In genomic region chr16:57251589-57252421, GRCm38 (mm10) we compare ENCODE assay signal across 11 mouse cellular contexts. TPM values are rescaled to one million over a fixed set of nuclear protein-coding genes. Genes with fewer than 3 reads are reported as not detected.
A peak's percentile ranks its signal among the peaks of the same experiment; 100 is the strongest.
DNase-seq lines count a peak whose midpoint lies in the region; ATAC-seq and TF ChIP-seq lines count a peak whose summit lies in the region.
"Had no signal": no experiment of that assay in that cellular context is flagged by ENCODE, and none has a peak within 500 bp of the region (broad histone marks: within the 10 kb centered on the region; RNA-seq: fewer than 3 reads in every experiment).

No protein-coding gene starts in this region.

- no peak overlapping the region for H3K4me3 ChIP-seq in heart, adult 2 months
- no peak overlapping the region for H3K4me3 ChIP-seq in heart, embryonic 15.5 days
- no peak overlapping the region for H3K4me3 ChIP-seq in limb, embryonic 15.5 days

- H3K79me2 ChIP-seq in heart, adult 2 months (replicated peaks; ENCODE audit: control insufficient read depth, insufficient read depth, low read length), result no peaks in the 10 kb centered on the region

- no peak for TF ChIP-seq CTCF in heart, adult 2 months (IDR thresholded peaks at IDR 0.05)

- peaks cover 1% of the 10 kb centered on the region for H3K4me1 ChIP-seq in heart, adult 2 months (ENCODE audit: control insufficient read depth, insufficient read depth, low read length)
- peaks cover 4% of the 10 kb centered on the region; the same call in 1 of the 2 replicates for H3K4me1 ChIP-seq in heart, embryonic 15.5 days (replicated peaks)
- no peaks in the 10 kb centered on the region for H3K4me1 ChIP-seq in limb, embryonic 15.5 days

- no peaks in the 10 kb centered on the region for H3K9me3 ChIP-seq in heart, embryonic 15.5 days (replicated peaks)
- H3K9me3 ChIP-seq in limb, embryonic 15.5 days, result no peaks in the 10 kb centered on the region

- WGBS in heart, adult 2 months, result 29% methylated on average over 7 of the region's 7 CpGs
- WGBS in heart, embryonic 15.5 days, result 36% methylated on average over 7 of the region's 7 CpGs
- 35% methylated on average over 7 of the region's 7 CpGs for WGBS in limb, embryonic 15.5 days

- no peak overlapping the region for H3K4me2 ChIP-seq in heart, embryonic 15.5 days
- H3K4me2 ChIP-seq in limb, embryonic 15.5 days, result no peak overlapping the region
- H3K4me2 ChIP-seq: liver, embryonic 11.5 days had no signal

- H3K36me3 ChIP-seq in heart, adult 2 months (ENCODE audit: control insufficient read depth, insufficient read depth, low read length), result no peaks in the 10 kb centered on the region
- no peaks in the 10 kb centered on the region for H3K36me3 ChIP-seq in heart, embryonic 15.5 days
- H3K36me3 ChIP-seq in limb, embryonic 15.5 days, result no peaks in the 10 kb centered on the region
- H3K36me3 ChIP-seq: G1E had no signal

- H3K27me3 ChIP-seq in heart, adult 2 months (ENCODE audit: control insufficient read depth, insufficient read depth, low read length), result no peaks in the 10 kb centered on the region
- no peaks in the 10 kb centered on the region for H3K27me3 ChIP-seq in heart, embryonic 15.5 days
- H3K27me3 ChIP-seq in limb, embryonic 15.5 days, result no peaks in the 10 kb centered on the region

- H3K9ac ChIP-seq in heart, adult 2 months (ENCODE audit: low read depth, low read length), result no peak overlapping the region
- H3K9ac ChIP-seq in heart, embryonic 15.5 days, result no peak overlapping the region
- no peak overlapping the region for H3K9ac ChIP-seq in limb, embryonic 15.5 days

- TF ChIP-seq POLR2A in heart, adult 2 months (IDR thresholded peaks at IDR 0.05; ENCODE audit: insufficient read depth, low read depth, low read length), result no peak

- DNase-seq in heart, adult 2 months, result peak in 1 of 2 experiments; percentile 20
- DNase-seq in heart, postnatal 4 days, result no peak
- DNase-seq in Muller cell, postnatal 12 days (ENCODE audit: inconsistent ontology term), result peak; percentile 85
- no peak for DNase-seq in right cerebral cortex, adult 2 months (ENCODE audit: low spot score in 2 of 2)
- no peak for DNase-seq in frontal cortex, adult 2 months (ENCODE audit: extremely low spot score in 1 of 2, low spot score in 1 of 2)
- no peak for DNase-seq in B cell, adult 2 months

- intact Hi-C loops in heart, adult 2 months (cut with DNase I), result no loop called here

- no peak for ATAC-seq in heart, embryonic 15.5 days (replicated peaks; ENCODE audit: insufficient number of reproducible peaks, insufficient read depth, low FRiP score, low read depth)
- no peak; the same call in 1 of the 2 replicates for ATAC-seq in limb, embryonic 15.5 days (ENCODE audit: insufficient number of reproducible peaks, low FRiP score, low TSS enrichment, low read depth)

- peak overlapping the region; percentile 37 for H3K27ac ChIP-seq in heart, adult 2 months
- peak overlapping the region; percentile 30; the same call in 1 of the 2 replicates for H3K27ac ChIP-seq in heart, embryonic 15.5 days
- H3K27ac ChIP-seq in limb, embryonic 15.5 days, result peak overlapping the region; percentile 65

- TF ChIP-seq EP300 in heart, adult 2 months (IDR thresholded peaks at IDR 0.05; ENCODE audit: insufficient read depth, low read depth, low read length), result no peak

RNA-seq across cellular contexts. Expression of gene Tbc1d23, which starts 20.5 kb away (rescaled TPM):
- 10 to 100 TPM; 25.3 to 26.1 TPM for total RNA-seq in heart, adult 2 months (2021)
- 7.7 and 21.2 TPM in 2 replicates for polyA plus RNA-seq in heart, adult 2 months (2012; rRNA removed)
- total RNA-seq in heart, postnatal 4 days (2021), result 10 to 100 TPM; 33.4 to 33.8 TPM
- polyA plus RNA-seq in heart, embryonic 15.5 days (2015; fragmentation: Nextera tagmentation; extraction: Ambion mirVana), result 17.1 and 17.5 TPM in 2 replicates
- 34.6 and 36.3 TPM in 2 replicates for polyA plus RNA-seq in limb, embryonic 15.5 days (2015; fragmentation: Nextera tagmentation; extraction: Ambion mirVana)
- 42.9 and 43.1 TPM in 2 replicates for polyA plus RNA-seq in frontal cortex, adult 2 months (2012; rRNA removed)

RNA-seq across cellular contexts. Expression of gene Tmem30c, which starts 40.9 kb away (rescaled TPM):
- total RNA-seq in heart, adult 2 months (2021), result not detected
- not detected in 2 replicates for polyA plus RNA-seq in heart, adult 2 months (2012; rRNA removed)
- not detected for total RNA-seq in heart, postnatal 4 days (2021)
- polyA plus RNA-seq in heart, embryonic 15.5 days (2015; fragmentation: Nextera tagmentation; extraction: Ambion mirVana), result not detected in 2 replicates
- polyA plus RNA-seq in limb, embryonic 15.5 days (2015; fragmentation: Nextera tagmentation; extraction: Ambion mirVana), result not detected in 2 replicates
- polyA plus RNA-seq in frontal cortex, adult 2 months (2012; rRNA removed), result 1.5 and 1.7 TPM in 2 replicates
- polyA plus RNA-seq: G1E; liver, embryonic 11.5 days; spleen, adult 2 months had no signal
